Mouse (Mus musculus) C2C12 (cell line): ENCODE measurements around the gene Agap3. TPM values are rescaled to one million over a fixed set of nuclear protein-coding genes. Genes with fewer than 3 reads are reported as not detected.

Source experiments
- H3K27me3 ChIP-seq: one replicate; pipeline ENCODE4 v1.6.1; 2011; ENCODE audit not compliant: control insufficient read depth, insufficient read depth, insufficient read length
- H3K36me3 ChIP-seq: one replicate; pipeline ENCODE4 v1.6.1; 2011; ENCODE audit not compliant: control insufficient read depth, insufficient read depth
- H3K4me3 ChIP-seq: one replicate; pipeline ENCODE4 v1.5.1; 2011; ENCODE audit warnings: mild to moderate bottlenecking, control low read depth; ENCODE audit not compliant: poor library complexity, insufficient read depth, severe bottlenecking
- H3K79me2 ChIP-seq: one replicate; pipeline ENCODE4 v1.6.1; 2011; ENCODE audit not compliant: control insufficient read depth, insufficient read depth
- H3K79me3 ChIP-seq: one replicate; pipeline ENCODE4 v1.6.1; 2011; ENCODE audit warnings: low read depth, control low read depth
- H3ac ChIP-seq: one replicate; pipeline ENCODE3; 2011; ENCODE audit warnings: low read depth; ENCODE audit not compliant: control insufficient read depth, insufficient read length
- CEBPB ChIP-seq: IDR thresholded peaks from one replicate; pipeline ENCODE4 v1.6.1; 2011; ENCODE audit warnings: low read depth, mild to moderate bottlenecking, control low read depth, moderate library complexity
- CTCF ChIP-seq: IDR thresholded peaks from one replicate; pipeline ENCODE4 v1.5.1; 2011; ENCODE audit not compliant: control insufficient read depth, insufficient read depth, insufficient read length
- FOSL1 ChIP-seq: IDR thresholded peaks from one replicate; pipeline ENCODE4 v1.8.0; 2011; ENCODE audit warnings: mild to moderate bottlenecking, low read length; ENCODE audit not compliant: poor library complexity, insufficient read depth, severe bottlenecking
- MAX ChIP-seq: IDR thresholded peaks from one replicate; pipeline ENCODE4 v1.6.1; 2011; ENCODE audit warnings: mild to moderate bottlenecking, control low read depth
- MYOD1 ChIP-seq: IDR thresholded peaks from one replicate; pipeline ENCODE4 v1.6.1; 2011; ENCODE audit warnings: low read depth; ENCODE audit not compliant: control insufficient read depth, insufficient read length
- MYOG ChIP-seq: IDR thresholded peaks from one replicate; pipeline ENCODE4 v1.6.1; 2011; ENCODE audit not compliant: control insufficient read depth, insufficient read length; ENCODE audit errors: extremely low read depth
- USF1 ChIP-seq: IDR thresholded peaks from one replicate; pipeline ENCODE4 v1.6.1; 2011; ENCODE audit warnings: low read depth, mild to moderate bottlenecking, control low read depth, moderate library complexity
- polyA plus RNA-seq: library from polyadenylated mRNA; unstranded; fragments of >200 nt; fragmentation: generic; extraction: Trizol; gene quantifications from one replicate; pipeline ENCODE4 v1.2.1, GENCODE M21; 2012; ENCODE audit warnings: missing spikeins

Agap3 gene
- polyA plus RNA-seq, 1 experiment = 119 TPM

- peaks cover 22% of the 10 kb centered on the region for H3K79me2 ChIP-seq
- H3K27me3 ChIP-seq = no peaks in the 10 kb centered on the region
- peaks cover 8% of the 10 kb centered on the region for H3K79me3 ChIP-seq
- TF ChIP-seq MYOG (no peak), FOSL1 (no peak), MAX (no peak), CTCF (no peak), CEBPB (no peak), USF1 (no peak), MYOD1 (no peak)
- H3K4me3 ChIP-seq = no peak overlapping the region
- peaks cover 19% of the 10 kb centered on the region for H3K36me3 ChIP-seq
- no peak overlapping the region for H3ac ChIP-seq
These were observed 5.3 kb upstream of the Agap3 start for GRCm38 (mm10) chr5:24446630-24447029.

- H3K27me3 ChIP-seq = no peaks in the 10 kb centered on the region
These were observed 4.2 kb upstream of the Agap3 start, which contains the start of gene Tmub1 for GRCm38 (mm10) chr5:24447624-24448298. Gene Tmub1 (minus strand): TSS chr5:24447854.

GRCm38 (mm10) chr5:24451264-24452029, 530 bp upstream of the Agap3 start:
- peaks cover 44% of the 10 kb centered on the region for H3K79me2 ChIP-seq
- no peaks in the 10 kb centered on the region for H3K27me3 ChIP-seq
- H3K4me3 ChIP-seq = peak overlapping the region; percentile 75
- H3K79me3 ChIP-seq = peaks cover 40% of the 10 kb centered on the region
- H3ac ChIP-seq = peak overlapping the region; percentile 75
- no peak for TF ChIP-seq CTCF
- TF ChIP-seq MAX = peak; percentile 72
- H3K36me3 ChIP-seq = peaks cover 7% of the 10 kb centered on the region

More at GRCm38 (mm10) chr5:24447624-24448298, 4.2 kb upstream of the Agap3 start, which contains the start of gene Tmub1:
- H3K79me2 ChIP-seq = peaks cover 29% of the 10 kb centered on the region
- peaks cover 11% of the 10 kb centered on the region for H3K36me3 ChIP-seq
- TF ChIP-seq USF1 (peak; percentile 73), MYOD1 (peak; percentile 36), FOSL1 (no peak), MAX (peak; percentile 81), CTCF (no peak), CEBPB (no peak), MYOG (no peak)
- H3K79me3 ChIP-seq = peaks cover 14% of the 10 kb centered on the region
- H3ac ChIP-seq = peak within 1 kb of the TSS; percentile 34
- H3K4me3 ChIP-seq = peak within 1 kb of the TSS; percentile 14

- TF ChIP-seq MYOG = no peak
- peak; percentile 15 for TF ChIP-seq CTCF
- no peak for TF ChIP-seq FOSL1
- H3K27me3 ChIP-seq = no peaks in the 10 kb centered on the region
- peaks cover 53% of the 10 kb centered on the region for H3K79me3 ChIP-seq
- peak overlapping the region; percentile 75 for H3K4me3 ChIP-seq
- peaks cover 57% of the 10 kb centered on the region for H3K79me2 ChIP-seq
- peaks cover 20% of the 10 kb centered on the region for H3K36me3 ChIP-seq
- peak overlapping the region; percentile 75 for H3ac ChIP-seq
These were observed 785 bp downstream of the Agap3 start for GRCm38 (mm10) chr5:24452691-24453233.

- Histone ChIP-seq H3ac (peak overlapping the region; percentile 75), H3K36me3 (peaks cover 26% of the 10 kb centered on the region), H3K79me2 (peaks cover 64% of the 10 kb centered on the region), H3K79me3 (peaks cover 60% of the 10 kb centered on the region), H3K4me3 (peak overlapping the region; percentile 75), H3K27me3 (no peaks in the 10 kb centered on the region)
- TF ChIP-seq CEBPB (no peak), CTCF (no peak), MYOG (no peak), USF1 (no peak), FOSL1 (no peak), MYOD1 (no peak), MAX (no peak)
These were observed 1.5 kb downstream of the Agap3 start for GRCm38 (mm10) chr5:24453283-24453984.
